Mouse (Mus musculus): ENCODE results near the gene Gm49320. TPM values are rescaled to one million over a fixed set of nuclear protein-coding genes. Genes with fewer than 3 reads are reported as not detected.

The Gm49320 gene
- total RNA-seq, 2 experiments from 2014 or later = 0.46 to 0.62 TPM

GRCm38 (mm10) chr8:4258233-4258632 is 19.6 kb downstream of the Gm49320 start:
- DNase-seq (ENCODE audit: low spot score in 2 of 2) = peak; percentile 81 to 87

DNA sequence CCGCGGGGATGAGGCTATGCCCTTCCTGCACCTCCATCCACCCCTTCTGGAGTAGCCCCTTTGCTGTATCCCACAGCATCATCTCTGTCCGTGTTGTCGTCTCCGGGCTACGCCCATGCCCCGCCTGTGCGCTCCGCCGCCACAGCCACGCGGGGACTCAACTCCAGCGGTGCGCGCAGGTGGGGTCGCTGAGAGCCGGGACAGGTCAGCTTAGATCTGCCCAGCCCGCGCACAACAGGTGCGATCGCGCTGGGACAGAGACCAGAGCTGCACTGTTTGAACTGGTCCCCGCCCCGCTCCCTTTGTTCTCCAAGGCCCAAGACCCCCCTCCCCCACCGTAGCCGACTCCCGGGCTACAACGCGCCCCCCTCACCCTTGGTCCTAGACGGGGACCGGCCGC is 20.0 kb downstream of the Gm49320 start:
- peak in 1 of 2 experiments; percentile 56 for DNase-seq (ENCODE audit: low spot score in 2 of 2)

DNA sequence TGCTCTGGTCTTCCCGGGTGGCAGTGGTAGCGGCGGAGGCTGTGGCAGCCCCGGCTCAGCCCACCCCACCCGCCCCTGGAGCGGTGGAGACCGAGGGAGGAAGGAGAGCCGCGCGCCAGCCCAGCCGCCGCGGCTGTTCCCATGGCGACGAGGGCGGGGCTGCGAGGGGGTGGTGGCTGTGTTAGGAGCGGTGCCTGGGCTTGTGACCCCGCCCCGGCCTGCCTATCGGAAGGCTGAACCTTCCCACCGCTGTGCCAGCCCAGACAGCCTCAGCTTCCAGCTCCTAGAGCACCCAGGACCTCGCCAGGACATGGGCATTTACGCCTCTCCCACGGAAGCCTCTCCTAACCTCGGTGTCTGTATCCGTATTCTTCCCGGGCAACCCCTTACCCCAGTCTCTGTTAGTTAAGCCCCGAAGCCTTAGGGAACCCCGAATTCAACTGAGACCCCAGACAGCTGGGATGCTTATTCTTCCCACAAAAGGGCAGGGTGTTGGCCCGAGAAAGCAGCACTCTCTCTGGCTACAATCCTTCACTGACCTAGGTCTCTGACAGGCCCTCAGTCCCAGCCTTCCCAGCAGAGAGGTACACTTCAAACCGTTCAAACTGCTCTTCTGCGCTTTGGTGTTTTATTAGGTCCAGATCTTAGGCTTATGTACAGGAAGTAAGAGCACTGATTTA is 20.6 kb downstream of the Gm49320 start, which contains the start of gene Ctxn1:
Gene Ctxn1, minus strand, starts transcription at position 150 of the 680 bp plus-strand sequence.
- DNase-seq (ENCODE audit: low spot score in 2 of 2) = peak; percentile 93 to 96

- DNase-seq (ENCODE audit: low spot score in 2 of 2) = no peak
Measured at GRCm38 (mm10) chr8:4259805-4260170, 21.1 kb downstream of the Gm49320 start.

DNA sequence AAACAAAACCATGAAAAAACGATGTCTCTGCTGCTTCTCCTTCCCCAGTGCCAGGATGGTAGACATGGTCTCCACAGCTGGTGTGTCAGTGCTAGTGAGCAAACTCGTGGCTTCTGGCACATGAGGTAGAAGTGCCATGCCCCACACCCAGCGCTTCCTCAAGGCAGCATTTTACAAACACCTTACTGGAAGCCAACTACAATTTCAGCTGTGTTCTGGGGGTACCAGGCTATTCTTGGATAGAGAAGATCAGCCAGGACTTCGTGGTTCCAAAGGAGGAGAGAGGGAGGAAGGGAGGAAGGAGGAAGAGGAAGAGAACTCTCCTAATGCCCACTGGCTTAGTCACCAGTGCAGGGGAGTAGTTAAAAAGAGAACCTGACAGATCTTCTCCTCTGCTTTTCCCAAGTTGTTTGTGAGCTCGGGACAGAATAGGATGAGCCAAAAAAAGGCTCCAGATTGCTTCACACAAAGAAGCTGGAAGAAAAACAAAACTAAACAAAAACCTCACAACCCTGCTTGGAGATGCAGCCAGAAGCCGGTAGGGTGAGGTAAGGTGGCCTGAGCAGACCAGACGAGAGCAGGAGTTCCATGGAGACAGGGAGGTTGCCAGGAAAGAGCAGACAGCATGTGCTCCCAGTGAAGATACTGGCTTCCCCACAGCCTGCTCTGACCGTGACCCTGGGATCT is 24.6 kb downstream of the Gm49320 start:
- no peak for DNase-seq (ENCODE audit: low spot score in 2 of 2)

DNA sequence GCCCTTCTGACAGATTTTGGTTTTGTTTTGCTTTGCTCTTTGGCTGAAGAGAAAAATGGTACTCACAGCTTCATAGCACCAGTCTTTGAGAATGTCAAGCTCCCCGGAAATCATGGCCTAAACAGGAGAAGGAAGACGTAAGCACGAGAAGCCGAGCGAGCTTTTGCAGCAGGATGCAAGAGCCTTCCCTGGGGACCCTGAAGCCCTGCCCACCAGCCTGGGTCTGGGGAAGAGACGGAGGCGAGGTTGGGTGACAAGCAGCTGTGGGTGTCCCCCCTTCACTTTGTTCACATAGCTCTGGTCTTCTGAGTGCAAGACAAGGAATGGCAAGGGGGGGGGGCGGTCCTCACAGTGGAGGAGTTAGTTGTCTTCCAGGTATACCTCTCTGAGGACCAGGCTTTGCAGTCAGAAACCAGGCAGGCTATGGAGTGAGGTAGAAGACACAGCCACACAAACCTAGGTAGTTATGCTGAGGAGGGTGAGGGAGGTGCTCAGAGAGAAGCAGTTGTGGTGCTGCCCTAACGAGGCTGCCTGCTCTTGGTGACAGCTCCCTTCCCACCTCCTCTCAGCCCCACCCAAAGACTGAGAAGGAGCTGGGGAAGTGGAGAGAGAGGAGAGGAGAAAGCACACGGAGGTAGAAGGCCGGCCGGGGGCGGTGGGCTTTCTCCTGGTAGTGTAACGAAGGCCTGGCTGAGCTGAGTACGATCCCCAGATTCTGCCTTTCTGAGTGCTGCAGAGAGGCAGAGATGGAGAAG is 26.7 kb downstream of the Gm49320 start:
- DNase-seq (ENCODE audit: low spot score in 2 of 2) = no peak

DNA sequence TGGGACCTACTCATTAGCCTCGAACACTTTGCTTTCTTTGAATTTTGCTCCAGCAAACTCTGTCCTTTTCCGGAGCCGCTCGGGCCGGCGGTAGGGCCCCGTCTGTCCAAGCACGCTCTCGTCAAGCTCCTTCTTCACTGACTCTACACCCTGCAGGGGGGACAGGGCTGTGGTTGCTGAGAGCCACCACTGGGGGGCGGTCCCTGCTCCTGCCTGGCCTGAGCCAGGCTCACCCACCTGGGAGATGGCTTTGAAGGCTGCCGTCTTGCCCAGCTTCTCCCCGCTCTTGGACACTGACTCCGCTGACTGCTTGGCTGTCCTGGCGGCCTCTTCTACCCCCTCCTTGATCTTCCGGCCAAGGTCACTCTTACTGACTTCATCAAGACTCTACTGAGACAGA is 29.0 kb downstream of the Gm49320 start:
- DNase-seq (ENCODE audit: low spot score in 2 of 2) = no peak

DNA sequence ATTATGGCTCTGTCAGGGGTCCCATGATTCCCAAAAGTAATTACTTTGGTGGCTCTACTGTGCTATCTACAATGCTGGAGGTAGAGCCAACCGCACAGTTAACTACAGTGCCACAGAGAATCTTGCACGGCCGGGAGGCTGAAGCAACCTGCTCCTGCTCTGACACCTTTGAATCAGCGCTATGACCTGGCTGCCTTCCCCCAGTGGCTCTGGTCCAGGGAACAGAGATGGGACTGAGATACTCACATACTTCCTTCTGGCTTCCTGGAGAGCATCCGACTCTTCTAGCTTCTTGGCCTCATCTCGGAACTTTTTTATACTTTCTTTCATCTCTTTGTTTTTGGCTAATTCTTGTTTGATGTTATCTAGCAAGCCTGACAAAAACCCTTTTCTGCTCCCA is 30.9 kb downstream of the Gm49320 start:
- no peak for DNase-seq (ENCODE audit: low spot score in 2 of 2)

- DNase-seq (ENCODE audit: low spot score in 2 of 2) = peak; percentile 93 to 97
Measured at GRCm38 (mm10) chr8:4275275-4276110, 36.8 kb downstream of the Gm49320 start, which contains the start of gene Timm44. Gene Timm44, minus strand, starts transcription at chr8:4275913.

DNA sequence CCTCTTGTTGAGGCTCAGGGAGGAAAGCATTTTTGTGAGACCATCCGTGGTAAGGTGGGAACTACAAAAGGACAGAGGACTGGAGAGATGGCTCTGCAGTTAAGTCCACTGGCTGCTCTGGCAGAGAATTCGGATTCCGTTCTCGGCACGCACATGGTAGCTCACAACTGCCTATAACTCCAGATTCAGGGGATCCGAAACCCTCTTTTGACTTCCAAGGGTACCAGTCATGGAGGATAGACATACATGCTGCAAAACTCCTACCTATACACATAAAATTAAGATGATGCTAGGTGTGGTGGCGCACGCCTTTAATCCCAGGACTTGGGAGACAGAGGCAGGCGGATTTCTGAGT is 37.4 kb downstream of the Gm49320 start:
- no peak for DNase-seq (ENCODE audit: low spot score in 2 of 2)

GRCm38 (mm10) chr8:4292738-4293137 is 54.1 kb downstream of the Gm49320 start:
- DNase-seq (ENCODE audit: low spot score in 2 of 2) = no peak

DNA sequence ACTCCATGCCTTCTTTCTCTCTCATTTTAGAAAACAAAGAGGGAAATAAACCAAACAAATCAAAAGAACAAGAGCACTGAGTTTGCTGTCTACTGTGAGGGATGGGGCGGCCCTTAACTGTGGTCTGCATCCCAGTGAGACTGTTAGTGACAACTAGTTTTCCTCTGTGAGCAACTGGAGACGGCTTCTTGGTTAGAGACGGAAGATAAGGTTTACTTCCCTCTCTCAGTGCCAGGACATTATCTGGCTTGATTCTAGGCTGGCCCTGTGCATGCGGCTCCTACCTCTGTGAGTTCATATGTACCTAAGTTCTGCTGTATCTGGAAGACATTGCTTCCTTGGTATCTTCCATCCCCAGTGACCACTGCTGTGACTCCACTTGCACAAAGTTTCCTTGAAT is 59.2 kb downstream of the Gm49320 start:
- no peak for DNase-seq (ENCODE audit: low spot score in 2 of 2)

Other genes with a start within 250 kb of the Gm49320 start
- gene Cd209f, start 133.0 kb upstream of the Gm49320 start, total RNA-seq (2021) = under 1 TPM; 0.37 to 0.43 TPM
- under 1 TPM in 1 of 2 experiments, not detected in 1; 0.22 TPM for gene Cd209g, start 104.8 kb upstream of the Gm49320 start, total RNA-seq (2021)
- 100 to 1,000 TPM in 1 of 2 experiments, 10 to 100 TPM in 1; 93.2 to 102 TPM for gene Evi5l, start 72.3 kb upstream of the Gm49320 start, total RNA-seq (2021)
- 10 to 100 TPM; 38.4 to 41.3 TPM for gene Prr36, start 21.4 kb upstream of the Gm49320 start, total RNA-seq (2021)
- gene Lrrc8e, start 12.0 kb upstream of the Gm49320 start, total RNA-seq (2021) = not detected
- 100 to 1,000 TPM; 109 to 116 TPM for gene Map2k7, start 125 bp upstream of the Gm49320 start, total RNA-seq (2021)
- gene Tgfbr3l, start 9.3 kb downstream of the Gm49320 start, total RNA-seq (2021) = 10 to 100 TPM in 1 of 2 experiments, 1 to 10 TPM in 1; 8.9 to 12.2 TPM
- 10 to 100 TPM; 28.9 to 31.1 TPM for gene Snapc2, start 14.2 kb downstream of the Gm49320 start, total RNA-seq (2021)
- gene Ctxn1, start 20.4 kb downstream of the Gm49320 start, total RNA-seq (2021) = 100 to 1,000 TPM; 524 to 546 TPM
- gene Timm44, start 37.0 kb downstream of the Gm49320 start, total RNA-seq (2021) = 10 to 100 TPM; 59.1 to 61.4 TPM
- gene Ccl25, start 86.3 kb downstream of the Gm49320 start, total RNA-seq (2021) = 10 to 100 TPM; 17.2 to 20.1 TPM
- gene Elavl1, start 86.5 kb downstream of the Gm49320 start, total RNA-seq (2021) = 10 to 100 TPM; 78.8 to 80.6 TPM